Mouse (Mus musculus) hematopoietic stem cell, adult 5-6 weeks (primary cell): Measurements from ENCODE around the gene Gstm5. TPM values are rescaled to one million over a fixed set of nuclear protein-coding genes. Genes with fewer than 3 reads are reported as not detected.

Source experiments
- total RNA-seq: library from RNA; stranded (forward); fragments of 172-1452, 232-1000 nt; gene quantifications from 2 replicates; pipeline ENCODE4 v1.2.3, GENCODE M21; 2017

Gene Gstm5
- total RNA-seq, 1 experiment from 2014 or later: 34.2 TPM

Other genes with a start within 250 kb of the Gstm5 start
- 79.8 and 99.2 TPM in 2 replicates for gene Ahcyl1, start 199.3 kb upstream of the Gstm5 start, total RNA-seq
- gene Csf1, start 135.4 kb upstream of the Gstm5 start, total RNA-seq: 5.7 and 6.2 TPM in 2 replicates
- not detected in 2 replicates for gene Eps8l3, start 18.6 kb upstream of the Gstm5 start, total RNA-seq
- gene Gstm7, start 36.0 kb downstream of the Gstm5 start, total RNA-seq: 8.3 and 11.8 TPM in 2 replicates
- not detected in 2 replicates for gene Gstm6, start 47.9 kb downstream of the Gstm5 start, total RNA-seq
- gene Gstm3, start 73.5 kb downstream of the Gstm5 start, total RNA-seq: not detected in 2 replicates
- gene Gstm2, start 90.6 kb downstream of the Gstm5 start, total RNA-seq: 1.7 and 2.8 TPM in 2 replicates
- gene Gstm1, start 122.2 kb downstream of the Gstm5 start, total RNA-seq: 104 and 128 TPM in 2 replicates
- 11.8 and 13.1 TPM in 2 replicates for gene Gstm4, start 149.1 kb downstream of the Gstm5 start, total RNA-seq
- gene Ampd2, start 190.8 kb downstream of the Gstm5 start, total RNA-seq: 45.3 and 46.7 TPM in 2 replicates
- 3.8 and 4.4 TPM in 2 replicates for gene Gnat2, start 197.0 kb downstream of the Gstm5 start, total RNA-seq